Mouse (Mus musculus): ENCODE data around the gene Tmem37. TPM values are rescaled to one million over a fixed set of nuclear protein-coding genes. Genes with fewer than 3 reads are reported as not detected.

Tmem37 gene
- 0.07 and 0.08 TPM in 2 replicates for polyA plus RNA-seq (2012)

DNA sequence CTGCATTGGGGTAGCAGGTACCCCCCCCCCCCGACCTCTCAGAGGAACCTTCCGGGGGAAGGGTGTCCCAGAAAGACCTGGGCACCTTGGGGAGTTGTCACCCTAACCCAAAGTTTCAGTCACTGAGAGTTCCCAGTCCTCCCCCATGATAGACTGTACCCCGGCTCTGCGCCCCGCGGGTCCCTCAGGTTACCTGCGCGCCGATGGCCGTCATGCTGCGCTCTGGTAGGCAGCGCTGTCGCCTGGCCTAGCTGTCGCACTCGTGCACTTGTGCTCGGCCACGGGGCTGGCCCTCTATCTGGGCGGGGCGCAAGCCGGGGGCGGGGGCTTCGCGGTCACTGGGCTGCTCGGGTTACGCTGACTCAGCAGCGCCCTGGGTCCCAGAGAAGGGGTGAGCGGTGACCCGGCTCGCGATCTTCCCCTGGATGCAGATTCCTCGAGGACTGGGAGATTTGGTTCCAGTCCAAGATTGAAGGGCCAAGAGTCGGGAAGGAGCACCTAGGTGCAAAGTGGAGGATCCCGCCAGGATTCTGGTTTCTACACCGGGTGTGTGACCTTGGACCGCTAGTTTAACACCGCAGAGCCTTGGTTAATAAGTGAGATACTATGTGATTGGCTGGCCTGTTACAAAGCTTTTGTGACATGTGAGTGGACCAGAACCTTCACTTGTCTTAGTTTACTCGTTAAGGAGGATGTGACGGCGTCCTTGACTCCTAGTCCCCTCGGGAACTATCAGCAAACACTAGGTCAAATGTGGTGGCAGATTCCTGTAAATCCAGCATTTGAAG, at the start of gene Tmem37:
Tmem37 (minus strand) TSS at position 556 of the 788 bp plus-strand sequence.
- no peaks in the 10 kb centered on the region for H3K9me3 ChIP-seq (ENCODE audit: control insufficient read depth, low read length)
- H3K36me3 ChIP-seq (ENCODE audit: control insufficient read depth) = no peaks in the 10 kb centered on the region; the same call in 1 of the 2 replicates
- peak within 1 kb of the TSS; percentile 42 for H3K4me3 ChIP-seq (replicated peaks)
- peaks cover 28% of the 10 kb centered on the region for H3K27me3 ChIP-seq (ENCODE audit: control insufficient read depth)
- TF ChIP-seq TAL1 (IDR thresholded peaks at IDR 0.05; ENCODE audit: low read length) = no peak
- no peak for TF ChIP-seq GATA1 (IDR thresholded peaks at IDR 0.05; ENCODE audit: low read length)
- H3K4me1 ChIP-seq (ENCODE audit: control insufficient read depth) = peaks cover 2% of the 10 kb centered on the region

DNA sequence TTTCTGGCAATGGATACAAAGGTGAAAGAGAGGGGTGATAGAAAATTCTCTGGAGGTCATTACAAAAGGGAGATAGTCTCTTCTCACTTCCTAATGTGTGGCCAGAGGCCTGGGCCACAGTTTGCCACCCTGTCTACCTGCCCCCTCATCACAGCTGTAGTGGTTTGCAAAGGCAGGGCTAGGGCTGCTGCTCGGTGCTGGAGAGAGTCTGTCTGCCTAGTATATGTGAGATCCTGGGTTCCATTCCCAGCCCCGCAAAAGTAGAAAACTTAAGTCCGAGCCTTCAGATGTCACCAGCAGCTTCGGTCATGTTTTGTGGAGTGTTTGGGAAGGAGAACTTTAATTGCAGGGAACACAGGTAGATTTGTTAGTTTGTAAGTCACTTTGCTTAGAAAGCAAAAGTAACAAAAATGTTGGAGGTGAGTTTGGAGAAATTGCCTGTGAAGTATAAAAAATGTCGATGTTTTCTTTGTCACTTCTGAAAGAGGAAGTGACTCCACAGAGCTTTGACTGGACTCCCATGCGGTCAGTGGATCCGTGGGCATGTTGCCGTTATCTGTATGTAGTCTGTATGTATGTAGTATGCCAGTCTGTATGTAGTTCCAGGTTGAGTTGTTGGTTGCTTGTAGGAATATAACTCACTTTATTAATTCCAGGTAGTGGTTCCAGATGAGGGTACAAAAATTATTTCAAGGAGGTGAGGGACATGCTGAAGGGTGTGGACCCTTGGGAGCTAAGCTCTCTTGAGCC, 48.9 kb upstream of the Tmem37 start:
- Histone ChIP-seq H3K36me3 (ENCODE audit: control insufficient read depth) (peaks cover 8% of the 10 kb centered on the region), H3K9me3 (ENCODE audit: control insufficient read depth, low read length) (no peaks in the 10 kb centered on the region), H3K27me3 (ENCODE audit: control insufficient read depth) (no peaks in the 10 kb centered on the region), H3K4me3 (replicated peaks) (peak overlapping the region; percentile 92), H3K4me1 (ENCODE audit: control insufficient read depth) (peaks cover 46% of the 10 kb centered on the region)
- no peak for TF ChIP-seq TAL1 (IDR thresholded peaks at IDR 0.05; ENCODE audit: low read length)
- TF ChIP-seq GATA1 (IDR thresholded peaks at IDR 0.05; ENCODE audit: low read length) = no peak

DNA sequence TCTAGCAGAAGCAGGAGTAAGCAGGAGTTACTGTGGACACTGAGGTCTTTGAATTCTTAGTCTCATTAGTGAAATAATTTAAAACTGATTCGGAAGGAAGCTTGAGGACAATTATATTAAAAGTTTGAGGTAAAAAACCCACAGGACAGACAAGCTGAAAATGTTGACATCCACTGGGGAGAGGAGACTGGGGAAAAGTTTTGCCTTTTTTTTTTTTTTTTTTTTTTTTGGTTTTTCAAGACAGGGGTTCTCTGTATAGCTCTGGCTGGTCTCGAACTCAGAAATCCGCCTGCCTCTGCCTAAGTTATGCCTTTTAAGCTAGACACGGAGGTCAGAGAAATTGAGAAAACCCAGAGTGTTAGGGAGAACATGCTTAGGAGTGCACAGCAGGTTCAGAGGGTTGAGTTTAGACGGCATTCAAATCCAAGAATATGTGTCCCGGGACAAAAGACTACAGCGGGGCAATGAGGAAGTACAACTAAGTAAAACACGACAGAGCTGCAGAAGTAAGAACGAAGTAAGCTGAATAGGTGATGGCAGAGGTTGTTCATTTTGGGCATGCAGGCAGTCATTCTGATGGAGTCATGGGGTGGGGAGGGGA, 48.2 kb upstream of the Tmem37 start:
- Histone ChIP-seq H3K36me3 (ENCODE audit: control insufficient read depth) (peaks cover 8% of the 10 kb centered on the region), H3K4me1 (ENCODE audit: control insufficient read depth) (peaks cover 46% of the 10 kb centered on the region), H3K9me3 (ENCODE audit: control insufficient read depth, low read length) (no peaks in the 10 kb centered on the region), H3K27me3 (ENCODE audit: control insufficient read depth) (no peaks in the 10 kb centered on the region), H3K4me3 (replicated peaks) (peak overlapping the region; percentile 92)
- no peak for TF ChIP-seq GATA1 (IDR thresholded peaks at IDR 0.05; ENCODE audit: low read length)
- TF ChIP-seq TAL1 (IDR thresholded peaks at IDR 0.05; ENCODE audit: low read length) = no peak

DNA sequence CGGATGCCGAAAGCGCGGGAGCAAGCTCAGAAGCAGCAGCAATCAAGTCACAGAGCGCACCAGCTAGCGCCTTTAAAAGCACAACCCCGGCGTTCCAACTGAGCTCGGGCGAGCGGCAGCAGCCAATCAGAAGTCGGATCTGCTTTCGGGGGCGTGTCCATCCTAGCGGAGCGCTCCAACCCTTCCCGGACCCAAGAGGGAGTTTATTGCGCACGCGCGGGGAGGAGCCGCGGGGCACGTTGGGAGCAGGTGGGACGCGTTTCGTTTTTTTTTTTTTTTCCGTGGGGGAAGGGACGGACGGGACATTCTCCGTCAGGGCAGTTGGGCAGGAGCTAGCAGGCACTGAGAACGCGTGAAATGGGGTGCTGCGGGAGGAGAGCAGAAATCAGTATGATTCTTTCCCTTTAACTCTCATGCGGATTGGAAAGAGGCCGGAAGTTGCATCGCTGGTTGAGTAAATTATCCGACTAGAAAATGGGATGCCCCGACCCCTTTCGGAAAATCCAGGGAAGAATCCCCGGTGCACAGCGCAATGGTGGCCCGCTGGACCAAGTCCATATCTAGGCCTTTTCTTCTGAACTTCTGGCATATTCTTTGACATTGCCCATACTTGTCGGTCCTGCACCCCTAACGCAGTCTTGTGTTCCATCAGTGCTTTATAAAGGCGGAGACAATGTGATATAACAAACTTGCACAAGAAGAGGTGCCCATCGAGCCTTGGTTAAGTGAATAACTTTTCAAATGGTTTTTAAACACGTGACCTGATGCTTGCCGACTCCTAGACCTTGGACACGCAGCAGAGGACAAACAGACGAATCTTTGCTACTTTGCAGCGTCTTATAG, 47.3 kb upstream of the Tmem37 start, which contains the start of the genes Dbi and 3110009E18Rik:
Dbi (minus strand) TSS at position 110 of the 843 bp plus-strand sequence.
3110009E18Rik (plus strand) TSS at position 219 of the 843 bp plus-strand sequence.
- H3K9me3 ChIP-seq (ENCODE audit: control insufficient read depth, low read length) = no peaks in the 10 kb centered on the region
- H3K4me1 ChIP-seq (ENCODE audit: control insufficient read depth) = peaks cover 41% of the 10 kb centered on the region
- peaks cover 9% of the 10 kb centered on the region for H3K36me3 ChIP-seq (ENCODE audit: control insufficient read depth)
- peak within 1 kb of the TSS; percentile 92 for H3K4me3 ChIP-seq (replicated peaks)
- TF ChIP-seq TAL1 (IDR thresholded peaks at IDR 0.05; ENCODE audit: low read length) = no peak
- no peaks in the 10 kb centered on the region for H3K27me3 ChIP-seq (ENCODE audit: control insufficient read depth)

DNA sequence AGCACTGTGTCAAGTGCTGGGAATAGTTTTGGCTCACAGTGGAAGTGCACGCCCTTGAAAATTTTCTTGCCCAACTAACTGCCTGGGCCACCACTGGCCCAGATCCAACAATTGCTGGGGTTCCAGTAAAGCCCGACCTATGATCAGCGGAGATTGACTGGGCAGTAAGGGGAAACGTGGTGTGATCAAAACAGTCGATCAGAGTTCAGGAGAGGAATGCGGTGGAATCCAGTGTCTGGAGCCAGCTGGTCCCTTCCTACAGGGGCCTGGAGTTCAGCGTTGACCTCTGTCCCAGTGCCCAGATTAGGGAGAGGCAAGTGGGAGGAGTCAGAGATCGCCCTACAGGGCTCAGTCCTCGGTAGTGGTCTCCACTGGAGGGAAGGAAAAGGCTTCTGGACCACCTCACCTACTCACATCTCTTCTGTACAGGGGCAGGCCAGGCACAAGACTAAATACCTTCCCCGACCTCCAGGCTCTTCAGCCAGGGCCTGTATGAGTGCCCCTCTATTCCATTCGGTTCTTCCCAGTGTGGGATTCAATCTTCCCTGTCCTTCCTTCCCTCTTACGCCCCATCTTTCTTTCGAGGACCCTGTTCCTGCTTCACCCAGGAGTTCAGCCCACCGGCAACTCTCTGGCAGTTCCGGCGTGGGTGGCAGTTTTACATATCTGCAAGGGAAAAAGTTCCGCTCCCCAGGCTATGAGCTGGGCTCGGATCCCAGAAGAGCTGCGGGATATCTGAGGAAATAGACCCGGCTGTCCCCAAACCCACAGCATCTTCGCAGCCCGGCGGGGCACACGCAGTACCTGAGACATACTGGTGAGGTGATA, 46.5 kb upstream of the Tmem37 start:
- TF ChIP-seq GATA1 (IDR thresholded peaks at IDR 0.05; ENCODE audit: low read length) (no peak), TAL1 (IDR thresholded peaks at IDR 0.05; ENCODE audit: low read length) (no peak)
- peaks cover 17% of the 10 kb centered on the region for H3K36me3 ChIP-seq (ENCODE audit: control insufficient read depth)

DNA sequence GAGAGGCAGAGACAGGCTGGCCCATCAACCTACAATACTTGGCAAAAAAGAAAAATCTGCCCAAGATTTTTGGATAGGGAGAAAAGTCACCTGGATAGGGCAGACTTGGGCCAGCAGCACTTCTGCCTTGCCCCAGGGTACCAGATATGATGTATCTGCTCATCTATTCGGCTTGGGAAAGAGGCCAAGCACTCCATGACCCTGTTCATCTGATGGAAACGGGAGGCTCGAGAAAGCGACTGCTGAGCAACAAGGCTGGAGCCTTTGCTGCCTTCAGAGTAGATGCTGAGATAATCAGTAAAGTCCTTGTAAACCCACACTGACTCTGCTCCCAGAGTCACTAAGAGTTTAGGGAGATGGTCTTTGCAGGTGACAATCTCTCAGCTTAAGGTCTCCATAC, 45.5 kb upstream of the Tmem37 start:
- H3K27me3 ChIP-seq (ENCODE audit: control insufficient read depth) = no peaks in the 10 kb centered on the region
- H3K36me3 ChIP-seq (ENCODE audit: control insufficient read depth) = peaks cover 27% of the 10 kb centered on the region
- peak overlapping the region; percentile 92 for H3K4me3 ChIP-seq (replicated peaks)
- H3K9me3 ChIP-seq (ENCODE audit: control insufficient read depth, low read length) = peaks cover 5% of the 10 kb centered on the region
- no peak for TF ChIP-seq TAL1 (IDR thresholded peaks at IDR 0.05; ENCODE audit: low read length)
- no peak for TF ChIP-seq GATA1 (IDR thresholded peaks at IDR 0.05; ENCODE audit: low read length)
- H3K4me1 ChIP-seq (ENCODE audit: control insufficient read depth) = peaks cover 41% of the 10 kb centered on the region

More for the DNA sequence above, 46.5 kb upstream of the Tmem37 start:
- Histone ChIP-seq H3K4me1 (ENCODE audit: control insufficient read depth) (peaks cover 41% of the 10 kb centered on the region), H3K27me3 (ENCODE audit: control insufficient read depth) (no peaks in the 10 kb centered on the region), H3K9me3 (ENCODE audit: control insufficient read depth, low read length) (no peaks in the 10 kb centered on the region), H3K4me3 (replicated peaks) (peak overlapping the region; percentile 92)

DNA sequence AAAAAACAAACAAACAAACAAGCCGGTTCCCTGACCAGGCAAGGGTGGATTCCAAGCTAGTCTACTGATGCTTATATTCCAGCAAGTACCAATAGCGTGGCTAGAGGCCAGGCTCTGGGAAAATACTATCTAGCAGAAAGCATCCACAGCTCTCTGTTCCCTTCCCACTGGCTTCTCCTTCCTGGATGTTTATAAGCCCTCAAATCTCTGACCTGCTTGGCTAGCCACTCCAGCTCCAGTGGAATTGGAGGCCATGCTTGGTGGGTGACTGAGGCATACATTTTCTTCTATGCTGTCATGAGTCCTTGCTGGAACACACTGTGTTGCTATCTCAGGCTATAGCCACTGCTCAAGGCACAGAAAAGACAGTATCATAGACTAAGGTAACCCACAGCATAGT, 45.0 kb upstream of the Tmem37 start:
- Histone ChIP-seq H3K36me3 (ENCODE audit: control insufficient read depth) (peaks cover 30% of the 10 kb centered on the region), H3K4me1 (ENCODE audit: control insufficient read depth) (peaks cover 41% of the 10 kb centered on the region), H3K27me3 (ENCODE audit: control insufficient read depth) (no peaks in the 10 kb centered on the region), H3K4me3 (replicated peaks) (peak overlapping the region; percentile 8), H3K9me3 (ENCODE audit: control insufficient read depth, low read length) (peaks cover 8% of the 10 kb centered on the region)
- TF ChIP-seq GATA1 (IDR thresholded peaks at IDR 0.05; ENCODE audit: low read length) (no peak), TAL1 (IDR thresholded peaks at IDR 0.05; ENCODE audit: low read length) (no peak)

DNA sequence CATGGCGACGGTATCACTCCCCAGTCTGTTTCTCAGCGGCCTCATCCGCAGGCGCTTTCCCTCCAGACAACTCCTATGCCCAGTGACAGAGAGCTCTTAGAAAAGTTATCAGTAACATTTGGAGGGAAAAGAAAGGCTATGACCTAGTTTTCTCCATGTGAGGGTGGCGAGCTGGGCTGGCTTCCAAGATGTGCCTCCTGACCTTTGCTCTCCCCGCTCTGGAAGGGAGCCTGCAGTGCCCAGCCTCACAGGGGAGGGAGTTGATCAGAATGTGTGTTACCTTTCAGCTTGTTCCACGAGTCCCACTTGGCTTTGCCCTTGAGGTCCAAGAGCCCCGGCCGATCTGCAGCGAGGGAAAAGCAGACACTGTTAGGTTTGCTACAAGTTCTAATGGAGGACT, 42.2 kb upstream of the Tmem37 start:
- H3K27me3 ChIP-seq (ENCODE audit: control insufficient read depth) = no peaks in the 10 kb centered on the region
- TF ChIP-seq TAL1 (IDR thresholded peaks at IDR 0.05; ENCODE audit: low read length) = no peak
- TF ChIP-seq GATA1 (IDR thresholded peaks at IDR 0.05; ENCODE audit: low read length) = no peak
- H3K4me1 ChIP-seq (ENCODE audit: control insufficient read depth) = peaks cover 22% of the 10 kb centered on the region
- H3K36me3 ChIP-seq (ENCODE audit: control insufficient read depth) = peaks cover 44% of the 10 kb centered on the region
- H3K9me3 ChIP-seq (ENCODE audit: control insufficient read depth, low read length) = peaks cover 8% of the 10 kb centered on the region
- no peak overlapping the region for H3K4me3 ChIP-seq (replicated peaks)
